28 mouse cellular contexts compared by ENCODE assay signal in genomic region chr13:95187153-95187665, GRCm38 (mm10).
DNase-seq lines count a peak whose midpoint lies in the region; ATAC-seq and TF ChIP-seq lines count a peak whose summit lies in the region.
"Had no signal": no experiment of that assay in that cellular context is flagged by ENCODE, and none has a peak within 500 bp of the region (broad histone marks: within the 10 kb centered on the region; RNA-seq: fewer than 3 reads in every experiment).

No protein-coding gene starts in this region.

- H3K4me1 ChIP-seq in kidney, embryonic 15.5 days = 0 out of 2 replicates have a peak, but pooled peaks cover 4% of the 10 kb centered on the region
- H3K4me1 ChIP-seq in ES-E14 (ENCODE audit: control insufficient read depth in 2 of 2, insufficient read depth in 2 of 2, low read length in 2 of 2, poor library complexity in 1 of 2) = no peaks in the 10 kb centered on the region
- H3K4me1 ChIP-seq in limb, embryonic 10.5 days = no peaks in the 10 kb centered on the region
- no peaks in the 10 kb centered on the region for H3K4me1 ChIP-seq in embryonic facial prominence, embryonic 10.5 days
- H3K4me1 ChIP-seq: embryonic facial prominence, embryonic 13.5 days; intestine, embryonic 15.5 days; liver, embryonic 15.5 days; lung, embryonic 15.5 days; megakaryocyte, embryonic 14.5 days; stomach, embryonic 15.5 days had no signal

- no peak overlapping the region for H3K4me2 ChIP-seq in kidney, embryonic 15.5 days
- H3K4me2 ChIP-seq: embryonic facial prominence, embryonic 13.5 days; forebrain, embryonic 13.5 days; heart, embryonic 11.5 days; intestine, embryonic 15.5 days; liver, embryonic 15.5 days; lung, embryonic 15.5 days; stomach, embryonic 15.5 days had no signal

- H3K9me3 ChIP-seq in kidney, embryonic 15.5 days (replicated peaks) = no peaks in the 10 kb centered on the region
- H3K9me3 ChIP-seq in ES-E14 (ENCODE audit: control insufficient read depth, insufficient read depth, low read depth, low read length) = no peaks in the 10 kb centered on the region
- no peaks in the 10 kb centered on the region for H3K9me3 ChIP-seq in limb, embryonic 10.5 days (replicated peaks)
- no peaks in the 10 kb centered on the region for H3K9me3 ChIP-seq in embryonic facial prominence, embryonic 10.5 days
- H3K9me3 ChIP-seq: embryonic facial prominence, embryonic 13.5 days; forebrain, embryonic 13.5 days; intestine, embryonic 15.5 days; liver, embryonic 15.5 days; lung, embryonic 15.5 days; stomach, embryonic 15.5 days had no signal

- in situ Hi-C loops in ES-E14 (cut with MboI; ENCODE audit: low sequenced_read_pairs in 2 of 2, unreplicated experiment in 2 of 2) = no loop called here

- no peak overlapping the region for H3K9ac ChIP-seq in kidney, embryonic 15.5 days
- no peak overlapping the region for H3K9ac ChIP-seq in ES-E14 (ENCODE audit: insufficient read depth, low read depth, low read length, poor library complexity, severe bottlenecking)
- H3K9ac ChIP-seq: embryonic facial prominence, embryonic 13.5 days; forebrain, embryonic 13.5 days; intestine, embryonic 15.5 days; liver, embryonic 15.5 days; lung, embryonic 15.5 days; stomach, embryonic 15.5 days had no signal

- no peak for ATAC-seq in kidney, embryonic 15.5 days (replicated peaks; ENCODE audit: low FRiP score)
- ATAC-seq: hindbrain, embryonic 16.5 days; intestine, embryonic 15.5 days had no signal

- 88% methylated on average over 5 of the region's 5 CpGs for WGBS in kidney, embryonic 15.5 days
- WGBS in limb, embryonic 10.5 days = 92% methylated on average over 5 of the region's 5 CpGs
- 89% methylated on average over 5 of the region's 5 CpGs for WGBS in embryonic facial prominence, embryonic 10.5 days

- no peaks in the 10 kb centered on the region for H3K36me3 ChIP-seq in kidney, embryonic 15.5 days
- no peaks in the 10 kb centered on the region for H3K36me3 ChIP-seq in ES-E14 (ENCODE audit: control insufficient read depth, insufficient read depth, low read length, poor library complexity, severe bottlenecking)
- no peaks in the 10 kb centered on the region for H3K36me3 ChIP-seq in limb, embryonic 10.5 days
- H3K36me3 ChIP-seq in embryonic facial prominence, embryonic 10.5 days (replicated peaks) = no peaks in the 10 kb centered on the region
- H3K36me3 ChIP-seq: embryonic facial prominence, embryonic 13.5 days; intestine, embryonic 15.5 days; liver, embryonic 15.5 days; lung, embryonic 15.5 days; stomach, embryonic 15.5 days had no signal

- no peaks in the 10 kb centered on the region for H3K27me3 ChIP-seq in kidney, embryonic 15.5 days
- H3K27me3 ChIP-seq in limb, embryonic 10.5 days (ENCODE audit: low read depth, poor library complexity, severe bottlenecking) = no peaks in the 10 kb centered on the region
- H3K27me3 ChIP-seq in embryonic facial prominence, embryonic 10.5 days (replicated peaks; ENCODE audit: low read depth, poor library complexity, severe bottlenecking) = no peaks in the 10 kb centered on the region
- H3K27me3 ChIP-seq: embryonic facial prominence, embryonic 13.5 days; forebrain, embryonic 13.5 days; intestine, embryonic 15.5 days; liver, embryonic 15.5 days; lung, embryonic 15.5 days; stomach, embryonic 15.5 days had no signal

- DNase-seq in kidney, adult 8-10 months = no peak
- DNase-seq in ES-E14 (ENCODE audit: low read depth, low spot score) = no peak
- DNase-seq in adrenal gland, adult 8-10 months = peak; percentile 82
- peak; percentile 24 for DNase-seq in limb, embryonic 10.5 days (ENCODE audit: low spot score)
- DNase-seq in urinary bladder, postnatal 14 days (ENCODE audit: low spot score) = no peak
- no peak for DNase-seq in embryonic facial prominence, embryonic 10.5 days (ENCODE audit: low spot score)
- DNase-seq: B cell, adult 2 months; cerebellum, adult 11 months; cerebellum, postnatal 10 days; gastrocnemius, adult 2 months; kidney, adult 9 months; kidney, postnatal 25 days; left cerebral cortex, postnatal 4 days; liver; right cerebral cortex, adult 18-20 months; right cerebral cortex, postnatal 4 days; thymus, postnatal 36 days had no signal

- H3K27ac ChIP-seq in kidney, embryonic 15.5 days = 0 out of 2 replicates have a peak overlapping the region, but pooled peaks have one; percentile 0
- no peak overlapping the region for H3K27ac ChIP-seq in ES-E14 (ENCODE audit: insufficient read depth, low read depth, low read length, poor library complexity, severe bottlenecking)
- H3K27ac ChIP-seq in limb, embryonic 10.5 days = no peak overlapping the region
- H3K27ac ChIP-seq in embryonic facial prominence, embryonic 10.5 days (replicated peaks) = no peak overlapping the region
- H3K27ac ChIP-seq: embryonic facial prominence, embryonic 13.5 days; forebrain, embryonic 13.5 days; gastrocnemius, adult 2 months; intestine, embryonic 15.5 days; liver, embryonic 15.5 days; stomach, embryonic 15.5 days had no signal

- no peak overlapping the region for H3K4me3 ChIP-seq in kidney, embryonic 15.5 days (replicated peaks)
- no peak overlapping the region for H3K4me3 ChIP-seq in ES-E14 (ENCODE audit: insufficient read depth in 1 of 2, low read depth in 1 of 2, low read length in 2 of 2, poor library complexity in 1 of 2, severe bottlenecking in 1 of 2)
- H3K4me3 ChIP-seq in limb, embryonic 10.5 days = no peak overlapping the region
- H3K4me3 ChIP-seq in embryonic facial prominence, embryonic 10.5 days = no peak overlapping the region
- H3K4me3 ChIP-seq: embryonic facial prominence, embryonic 13.5 days; erythroblast, embryonic 14.5 days; forebrain, embryonic 13.5 days; gastrocnemius, adult 2 months; intestine, embryonic 15.5 days; liver, embryonic 15.5 days; lung, embryonic 15.5 days; megakaryocyte, embryonic 14.5 days; stomach, embryonic 15.5 days had no signal

TF ChIP-seq in ES-E14, 5 proteins besides CTCF, POLR2A, EP300 and RAD21:
- TF ChIP-seq ZC3H11A (IDR thresholded peaks at IDR 0.05; ENCODE audit: borderline replicate concordance, low read depth, low read length) (no peak), HCFC1 (IDR thresholded peaks at IDR 0.05; ENCODE audit: borderline replicate concordance, insufficient read depth, low read length) (no peak), CHD2 (IDR thresholded peaks at IDR 0.05; ENCODE audit: low read depth, low read length) (no peak), MAFK (IDR thresholded peaks at IDR 0.05; ENCODE audit: insufficient read depth, low read depth, low read length) (peak; percentile 98), ZNF384 (IDR thresholded peaks at IDR 0.05; ENCODE audit: low read depth, low read length) (no peak)

Comparison
In these comparisons a context has a peak if more than half of its experiments do, and no peak if none do; other contexts are left out.
1. DNase-seq: peak in adrenal gland, adult 8-10 months (single experiment) and limb, embryonic 10.5 days (single experiment); none in kidney, adult 8-10 months (0 of 2), ES-E14 (single experiment), urinary bladder, postnatal 14 days (single experiment) and embryonic facial prominence, embryonic 10.5 days (single experiment).